Mouse (Mus musculus) lung, postnatal 4 days (tissue): ENCODE results near the gene Rgl2.
A peak's percentile ranks its signal among the peaks of the same experiment; 100 is the strongest.

Experiments
- DNase-seq, 2 experiments: peaks; one replicate each; pipeline ENCODE4 v3.0.0; 2021

Rgl2 gene

DNA sequence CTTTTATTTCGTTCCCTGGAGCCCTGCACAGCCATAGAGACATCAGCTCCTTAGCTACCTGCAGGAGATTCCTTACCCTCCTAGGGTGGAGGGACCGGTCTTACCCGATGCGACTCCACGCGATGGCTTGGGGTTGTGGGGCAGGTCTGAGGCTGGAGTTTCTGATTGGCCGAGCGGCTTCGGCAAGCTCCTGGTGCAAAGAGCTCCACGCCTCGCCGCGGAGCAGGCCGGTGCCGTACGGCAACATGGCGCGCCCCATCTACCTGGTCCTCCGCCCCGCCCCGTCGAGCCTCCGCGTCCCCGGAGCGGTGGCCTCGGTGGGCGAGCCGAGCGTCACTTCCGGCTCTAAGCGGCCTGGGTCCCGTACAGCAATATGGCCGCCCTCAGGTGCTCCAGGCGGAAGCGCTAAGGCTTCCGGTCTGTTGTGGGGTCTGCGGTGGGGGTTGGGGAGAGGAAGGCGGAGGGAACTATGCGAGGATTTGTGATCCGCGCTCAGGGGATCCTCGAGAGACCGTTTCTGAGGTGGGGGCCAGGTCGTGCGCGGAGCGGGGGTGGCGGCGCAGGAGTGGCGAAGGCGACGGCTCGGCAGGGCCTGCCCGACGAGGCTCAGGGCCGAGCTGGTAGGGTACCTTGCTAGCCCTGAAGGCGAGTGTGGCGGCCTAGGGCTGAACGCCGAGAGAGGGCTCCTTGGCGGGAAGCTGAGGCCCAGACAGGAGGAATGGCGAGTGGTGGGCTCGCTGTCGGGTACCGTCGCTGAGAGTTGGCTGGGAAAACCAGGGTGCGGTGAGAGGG, 20.1 kb upstream of the Rgl2 start, which contains the start of gene Daxx:
TSS of gene Daxx (plus strand) at position 338 of the 792 bp plus-strand sequence.
- DNase-seq, result peak; percentile 99

DNA sequence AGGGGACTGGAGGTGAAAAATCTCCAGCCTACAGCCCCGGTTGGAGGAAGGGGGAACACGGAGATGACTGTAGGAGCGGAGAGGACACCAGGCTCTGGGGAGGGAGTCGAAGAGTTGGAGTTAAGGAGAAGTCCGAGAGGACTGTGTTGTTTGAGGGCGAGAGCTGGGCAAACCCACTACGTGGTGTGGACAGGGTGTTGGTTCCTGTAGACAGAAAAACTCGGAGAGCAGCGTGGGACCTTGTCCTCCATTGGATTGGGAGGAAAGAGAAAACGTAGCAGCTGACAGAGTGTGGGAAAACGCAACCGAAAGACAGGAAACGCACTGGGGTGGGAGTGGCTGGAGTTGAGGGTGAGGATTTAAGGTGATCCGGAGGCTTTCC, 19.5 kb upstream of the Rgl2 start:
- DNase-seq, result peak; percentile 62 to 68

DNA sequence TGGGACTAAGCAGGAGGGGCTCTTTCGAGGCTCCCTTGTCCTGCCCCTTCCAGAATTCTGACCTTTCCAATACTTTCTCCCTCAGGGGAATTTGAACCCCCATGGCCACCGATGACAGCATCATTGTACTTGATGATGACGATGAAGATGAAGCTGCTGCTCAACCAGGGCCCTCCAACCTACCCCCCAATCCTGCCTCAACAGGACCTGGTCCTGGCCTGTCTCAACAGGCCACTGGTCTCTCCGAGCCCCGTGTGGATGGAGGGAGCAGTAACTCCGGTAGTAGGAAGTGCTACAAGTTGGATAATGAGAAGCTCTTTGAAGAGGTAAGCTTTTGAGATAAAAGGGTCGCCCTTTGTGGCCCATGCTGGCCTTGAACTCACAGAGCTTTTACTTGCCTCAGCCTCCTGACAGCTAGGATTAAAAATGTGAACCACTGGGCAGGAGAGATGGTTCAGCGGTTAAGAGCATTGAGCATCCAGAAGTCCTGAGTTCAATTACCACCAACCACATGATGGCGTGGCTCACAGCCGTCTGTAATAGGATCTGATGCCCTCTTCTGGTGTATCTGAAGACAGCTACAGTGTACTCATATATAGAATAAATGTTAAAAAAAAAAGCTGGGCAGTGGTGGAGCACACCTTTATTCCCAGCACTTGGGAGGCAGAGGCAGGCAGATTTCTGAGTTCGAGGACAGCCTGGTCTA, 18.8 kb upstream of the Rgl2 start:
- DNase-seq, result no peak

DNA sequence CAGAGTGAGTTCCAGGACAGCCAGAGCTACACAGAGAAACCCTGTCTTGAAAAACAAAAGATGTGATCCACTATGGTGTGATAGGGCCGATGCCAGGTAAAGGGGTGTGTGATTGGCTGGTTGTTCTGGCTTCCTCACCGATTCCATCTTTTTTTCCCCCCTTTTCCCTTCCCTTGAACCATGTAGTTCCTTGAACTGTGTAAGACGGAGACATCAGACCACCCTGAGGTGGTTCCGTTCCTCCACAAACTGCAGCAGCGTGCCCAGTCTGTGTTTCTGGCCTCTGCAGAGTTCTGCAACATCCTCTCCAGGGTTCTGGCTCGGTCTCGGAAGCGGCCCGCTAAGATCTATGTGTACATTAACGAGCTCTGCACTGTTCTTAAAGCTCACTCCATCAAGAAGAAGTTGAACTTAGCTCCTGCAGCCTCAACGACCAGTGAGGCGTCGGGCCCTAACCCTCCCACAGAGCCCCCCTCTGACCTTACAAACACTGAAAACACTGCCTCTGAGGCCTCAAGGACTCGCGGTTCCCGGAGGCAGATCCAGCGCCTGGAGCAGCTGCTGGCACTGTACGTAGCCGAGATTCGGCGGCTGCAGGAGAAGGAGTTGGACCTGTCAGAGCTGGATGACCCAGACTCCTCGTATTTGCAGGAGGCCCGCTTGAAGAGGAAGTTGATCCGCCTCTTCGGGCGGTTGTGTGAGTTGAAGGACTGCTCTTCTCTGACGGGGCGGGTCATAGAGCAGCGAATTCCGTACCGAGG, 18.1 kb upstream of the Rgl2 start:
- DNase-seq, result no peak

DNA sequence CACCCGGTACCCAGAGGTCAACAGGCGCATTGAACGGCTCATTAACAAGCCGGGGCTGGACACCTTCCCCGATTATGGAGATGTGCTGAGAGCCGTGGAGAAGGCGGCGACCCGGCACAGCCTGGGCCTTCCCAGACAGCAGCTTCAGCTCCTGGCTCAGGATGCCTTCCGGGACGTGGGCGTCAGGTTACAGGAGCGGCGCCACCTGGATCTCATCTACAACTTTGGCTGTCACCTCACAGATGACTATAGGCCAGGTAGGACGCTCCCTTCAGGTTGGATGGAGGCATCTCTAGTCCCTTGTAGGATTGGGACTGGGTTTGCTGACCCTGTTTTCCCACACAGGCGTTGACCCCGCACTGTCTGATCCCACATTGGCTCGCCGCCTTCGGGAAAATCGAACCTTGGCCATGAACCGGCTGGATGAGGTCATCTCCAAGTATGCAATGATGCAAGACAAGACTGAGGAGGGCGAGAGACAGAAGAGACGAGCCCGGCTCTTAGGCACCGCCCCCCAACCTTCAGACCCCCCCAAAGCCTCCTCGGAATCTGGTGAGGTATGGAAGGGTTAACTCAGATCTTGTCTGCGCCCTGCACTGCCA, 17.4 kb upstream of the Rgl2 start:
- no peak for DNase-seq

DNA sequence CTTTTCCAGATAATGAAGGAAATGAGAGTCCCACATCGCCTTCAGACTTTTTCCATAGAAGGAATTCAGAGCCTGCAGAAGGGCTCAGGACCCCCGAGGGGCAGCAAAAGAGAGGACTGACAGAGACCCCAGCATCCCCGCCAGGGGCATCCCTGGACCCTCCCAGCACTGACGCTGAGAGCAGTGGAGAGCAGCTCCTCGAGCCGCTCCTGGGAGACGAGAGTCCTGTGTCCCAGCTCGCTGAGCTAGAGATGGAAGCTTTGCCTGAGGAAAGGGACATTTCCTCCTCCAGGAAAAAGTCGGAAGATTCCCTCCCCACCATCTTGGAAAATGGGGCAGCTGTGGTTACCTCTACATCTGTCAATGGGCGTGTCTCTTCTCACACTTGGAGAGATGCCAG, 16.1 kb upstream of the Rgl2 start:
- DNase-seq, result no peak

DNA sequence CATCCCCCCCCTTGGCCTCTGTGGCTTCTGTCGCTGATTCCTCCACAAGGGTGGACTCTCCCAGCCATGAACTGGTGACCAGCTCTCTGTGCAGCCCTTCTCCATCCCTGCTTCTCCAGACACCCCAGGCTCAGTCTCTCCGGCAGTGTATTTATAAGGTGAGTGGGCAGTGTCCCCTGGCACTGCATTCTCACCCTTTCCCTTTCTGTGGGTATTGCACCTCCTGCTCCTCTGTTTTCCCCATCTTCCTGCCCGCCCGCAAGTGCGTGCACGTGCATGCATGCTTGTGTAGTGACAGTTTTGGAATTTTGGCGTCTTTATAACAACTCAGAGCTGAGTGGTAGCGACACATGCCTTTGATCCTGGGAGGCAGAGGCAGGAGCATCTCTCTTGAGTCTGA, 15.4 kb upstream of the Rgl2 start:
- DNase-seq, result no peak

DNA sequence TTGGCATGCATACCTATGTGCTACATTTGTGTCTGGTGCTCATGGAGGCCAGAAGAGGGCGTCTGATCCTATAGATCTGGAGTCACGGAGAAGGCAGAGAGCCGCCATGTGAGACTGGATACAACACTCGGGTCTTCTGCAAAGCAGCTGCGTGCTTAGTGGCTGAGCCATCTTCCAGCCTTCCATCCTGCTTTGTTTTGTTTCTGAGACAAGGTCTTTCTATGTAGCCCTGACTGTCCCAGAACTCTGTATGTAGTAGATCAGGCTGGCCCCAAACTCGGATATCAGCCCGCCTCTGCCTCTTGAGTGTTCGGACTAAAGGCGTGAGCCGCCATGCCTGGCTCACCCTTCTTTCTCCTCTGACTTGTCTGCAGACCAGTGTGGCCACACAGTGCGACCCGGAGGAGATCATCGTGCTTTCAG, 14.4 kb upstream of the Rgl2 start:
- DNase-seq, result no peak

DNA sequence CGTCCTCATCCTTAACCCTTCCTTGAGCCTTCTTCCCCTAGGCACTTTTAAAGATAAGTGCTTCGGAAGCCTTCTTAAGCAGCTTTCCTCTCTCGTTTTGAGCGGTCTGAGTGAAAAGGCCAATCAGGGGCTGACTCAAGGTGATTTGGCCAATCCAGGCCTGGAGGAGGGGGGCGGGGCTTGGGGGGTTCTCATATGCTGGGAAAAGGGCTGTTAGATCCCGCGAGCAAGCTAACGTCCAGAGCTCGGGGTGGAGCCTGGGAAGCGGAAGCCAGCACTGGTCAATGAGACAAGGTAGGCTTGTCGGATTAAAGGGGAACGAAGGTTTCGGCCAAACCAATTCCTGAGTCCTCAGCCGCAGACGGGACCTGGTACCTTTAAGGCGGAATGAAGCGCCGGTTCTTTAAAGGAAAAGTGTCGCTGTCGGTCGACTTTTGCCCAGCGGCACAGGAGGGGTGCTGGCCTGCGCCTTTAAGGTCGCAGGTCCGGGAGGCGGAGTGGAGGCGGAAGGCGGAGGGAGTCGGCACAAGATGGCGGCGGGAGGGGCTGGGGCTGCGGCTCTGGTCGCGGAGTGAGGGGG, 13.6 kb upstream of the Rgl2 start, which contains the start of the genes Tapbp and Zbtb22:
TSS of gene Tapbp (plus strand) at position 229 of the 580 bp plus-strand sequence.
TSS of gene Zbtb22 (plus strand) at position 234 of the 580 bp plus-strand sequence.
- peak; percentile 97 to 98 for DNase-seq

DNA sequence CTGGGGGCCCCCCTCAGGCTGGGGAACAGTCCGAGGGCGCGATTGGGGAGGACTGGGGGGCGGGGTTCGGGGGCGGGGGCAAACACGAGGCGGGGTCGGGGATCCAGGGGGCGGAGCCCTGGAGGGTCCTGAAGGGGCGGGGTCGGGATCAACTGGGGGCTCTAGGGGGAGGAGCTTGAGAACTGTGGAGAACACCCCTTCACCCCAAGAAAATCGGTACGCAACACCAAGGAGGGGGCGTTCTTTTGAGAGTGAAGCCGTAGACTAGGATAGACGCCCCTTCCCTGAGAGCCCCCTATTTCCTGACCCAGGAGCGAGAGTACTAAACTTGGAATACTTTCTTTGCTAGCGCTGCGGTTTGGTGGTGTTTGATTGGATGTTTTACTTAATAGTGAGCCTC, 13.0 kb upstream of the Rgl2 start:
- no peak for DNase-seq

DNA sequence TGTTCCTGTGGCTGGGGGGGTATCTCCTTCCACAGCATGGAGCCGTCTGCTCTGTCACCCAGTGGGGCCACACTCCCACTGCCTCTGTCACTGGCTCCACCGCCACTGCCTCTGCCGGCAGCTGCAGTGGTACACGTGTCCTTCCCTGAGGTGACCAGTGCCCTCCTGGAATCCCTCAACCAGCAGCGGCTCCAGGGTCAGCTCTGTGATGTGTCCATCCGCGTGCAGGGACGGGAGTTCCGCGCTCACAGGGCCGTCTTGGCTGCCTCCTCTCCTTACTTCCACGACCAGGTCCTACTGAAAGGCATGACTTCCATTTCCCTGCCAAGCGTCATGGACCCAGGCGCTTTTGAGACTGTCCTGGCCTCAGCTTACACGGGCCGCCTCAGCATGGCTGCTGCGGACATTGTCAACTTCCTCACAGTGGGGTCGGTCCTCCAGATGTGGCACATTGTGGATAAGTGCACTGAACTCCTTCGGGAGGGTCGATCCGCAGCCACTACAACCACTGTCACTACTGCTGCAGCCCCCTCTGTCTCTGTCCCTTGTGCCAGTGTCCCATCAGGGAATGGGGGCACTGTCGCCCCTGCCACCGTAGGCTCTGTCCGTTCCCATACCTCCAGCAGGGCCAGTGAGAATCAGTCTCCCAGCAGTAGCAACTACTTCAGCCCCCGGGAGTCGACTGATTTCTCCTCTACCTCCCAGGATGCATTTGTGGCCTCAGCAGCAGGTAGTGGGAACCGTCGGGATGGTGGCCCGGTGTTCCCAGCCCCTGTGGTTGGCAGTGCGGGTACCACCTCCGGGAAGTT, 12.3 kb upstream of the Rgl2 start:
- DNase-seq, result peak in 1 of 2 experiments; percentile 27

DNA sequence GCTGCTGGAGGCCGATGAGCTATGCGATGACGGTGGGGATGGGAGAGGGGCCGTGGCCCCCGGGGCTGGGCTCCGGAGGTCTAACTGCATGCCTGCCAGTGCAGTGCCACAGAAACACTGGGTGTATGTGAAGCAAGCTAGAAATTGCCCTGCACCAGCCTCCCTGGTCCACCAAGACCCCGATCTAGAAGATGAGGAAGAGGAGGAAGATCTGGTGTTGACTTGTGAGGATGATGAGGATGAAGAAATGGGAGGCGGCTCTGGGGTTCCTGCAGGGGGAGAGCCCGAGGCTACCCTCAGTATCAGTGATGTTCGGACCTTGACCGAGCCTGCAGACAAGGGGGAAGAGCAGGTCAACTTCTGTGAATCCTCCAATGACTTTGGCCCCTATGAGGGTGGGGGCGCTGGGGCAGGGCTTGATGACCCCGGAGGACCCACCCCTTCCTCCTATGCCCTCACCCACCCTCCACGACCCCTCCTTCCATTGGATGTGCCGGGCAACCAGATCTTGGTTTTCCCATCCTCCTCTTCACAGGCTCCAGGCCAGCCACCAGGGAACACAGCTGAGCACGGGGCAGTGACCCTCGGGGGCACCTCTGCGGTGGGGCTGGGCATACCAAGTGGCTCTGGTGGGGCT, 11.6 kb upstream of the Rgl2 start:
- no peak for DNase-seq

DNA sequence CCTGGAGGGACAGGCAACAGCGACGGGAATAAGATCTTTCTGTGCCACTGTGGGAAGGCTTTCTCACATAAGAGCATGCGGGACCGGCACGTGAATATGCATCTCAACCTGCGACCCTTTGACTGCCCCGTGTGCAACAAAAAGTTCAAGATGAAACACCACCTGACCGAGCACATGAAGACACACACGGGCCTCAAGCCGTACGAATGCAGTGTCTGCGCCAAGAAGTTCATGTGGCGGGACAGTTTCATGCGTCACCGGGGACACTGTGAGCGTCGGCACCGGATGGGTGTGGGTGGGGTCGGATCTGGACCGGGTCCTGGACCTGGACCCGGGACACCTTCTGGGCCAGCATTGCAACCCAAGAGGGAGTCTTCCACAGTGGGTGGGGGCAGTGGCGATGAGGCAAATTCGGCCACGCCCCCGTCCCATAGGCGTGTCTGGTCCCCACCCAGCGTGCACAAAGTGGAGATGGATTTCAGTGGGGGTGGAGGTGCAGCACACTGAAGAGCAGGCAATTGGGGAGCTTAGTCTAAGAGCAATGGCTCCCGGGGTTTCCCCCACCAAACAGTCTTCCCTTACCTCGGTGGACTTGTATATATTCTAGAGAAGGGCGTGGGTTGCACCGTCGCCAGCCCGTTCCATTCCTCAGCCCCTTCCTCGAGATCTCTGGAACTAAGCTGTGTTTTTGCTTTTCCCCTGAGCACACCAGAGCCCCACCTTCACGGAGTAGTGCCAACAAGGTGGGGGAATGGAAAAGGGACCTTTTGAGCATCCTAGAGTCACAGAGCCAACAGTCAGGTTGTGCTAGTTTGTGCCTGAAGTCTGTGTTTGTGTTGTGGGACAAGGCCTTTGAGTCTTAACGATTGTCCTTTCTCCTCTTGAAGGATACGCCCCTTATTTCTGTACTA, 10.8 kb upstream of the Rgl2 start:
- DNase-seq, result peak; percentile 43 to 52

DNA sequence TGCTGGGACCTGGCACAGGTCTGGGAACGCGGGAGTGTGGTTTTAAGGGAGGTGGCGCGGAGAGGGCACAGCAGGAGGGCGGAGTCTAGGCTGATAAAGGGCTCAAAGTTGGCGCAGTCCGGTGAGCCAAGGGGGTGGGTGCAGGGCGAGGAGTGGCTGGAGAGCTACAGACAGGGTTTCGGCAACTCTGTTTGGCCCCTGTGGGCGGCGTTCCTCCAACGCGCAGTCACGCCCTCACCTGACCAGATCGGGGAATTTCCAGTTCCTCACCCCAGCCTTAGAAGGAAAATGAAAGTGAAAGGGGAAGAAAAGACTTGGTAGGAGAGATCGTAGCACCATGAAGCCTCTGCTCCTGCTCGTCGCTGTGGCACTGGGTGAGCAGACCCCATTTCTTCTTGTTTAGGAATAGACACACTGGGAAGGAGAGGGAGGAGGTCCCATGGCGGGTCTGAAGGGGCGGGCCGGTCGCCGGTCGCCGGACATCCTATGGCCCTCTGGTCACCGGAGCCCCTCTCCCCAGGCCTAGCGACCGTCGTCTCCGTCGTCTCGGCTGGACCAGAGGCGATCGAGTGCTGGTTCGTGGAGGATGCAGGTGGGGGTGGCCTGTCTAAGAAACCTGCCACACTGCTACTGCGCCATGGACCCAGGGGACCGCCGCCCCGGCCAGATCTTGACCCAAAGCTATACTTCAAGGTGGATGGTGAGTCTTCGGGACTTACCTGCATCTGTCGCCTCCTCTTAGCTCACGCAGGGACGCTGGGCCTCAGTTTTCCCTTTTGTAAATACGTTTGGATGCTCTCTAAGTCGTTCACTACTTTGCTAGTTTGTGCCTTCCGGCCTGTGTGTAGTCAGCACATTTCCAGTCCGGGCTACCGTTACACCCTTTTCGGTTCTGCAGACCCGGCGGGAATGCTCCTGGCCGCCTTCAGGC, 9.7 kb upstream of the Rgl2 start:
- peak; percentile 91 to 94 for DNase-seq

DNA sequence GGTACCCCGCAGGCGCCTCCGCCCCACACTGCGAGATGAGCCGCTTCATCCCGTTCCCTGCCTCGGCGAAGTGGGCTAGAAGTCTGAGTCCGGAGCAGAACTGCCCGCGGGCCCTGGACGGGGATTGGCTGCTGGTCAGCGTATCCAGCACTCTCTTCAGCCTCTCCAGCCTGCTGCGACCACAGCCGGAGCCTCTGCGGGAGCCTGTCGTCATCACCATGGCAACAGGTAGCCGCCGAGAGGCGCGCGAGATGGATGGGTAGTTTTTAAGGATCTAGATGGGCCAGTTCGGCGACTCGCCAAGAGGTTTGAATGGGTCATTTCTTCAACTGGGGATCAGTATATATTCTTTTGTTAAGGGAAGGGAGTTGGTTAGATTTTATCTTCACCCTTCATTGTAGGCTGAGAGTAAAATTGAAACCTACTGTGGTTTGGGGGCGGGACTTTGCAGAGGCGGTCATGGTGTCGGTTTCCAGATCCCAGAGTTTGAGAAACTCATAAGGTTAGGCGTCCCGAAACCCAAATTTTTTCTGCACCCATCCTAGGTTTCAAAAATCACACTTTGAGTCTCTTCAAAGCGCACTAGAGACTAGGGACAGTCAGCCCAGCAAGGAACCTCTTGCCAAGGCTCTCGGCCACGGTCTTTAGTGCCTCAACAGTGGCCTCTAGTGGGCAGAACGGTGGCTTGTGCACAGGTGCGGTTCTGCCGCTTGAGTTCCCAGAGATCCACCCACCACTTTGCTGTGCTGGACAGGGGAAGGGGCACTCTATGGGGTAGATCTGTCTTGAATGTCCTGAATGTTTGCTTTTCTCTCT, 8.9 kb upstream of the Rgl2 start:
- peak; percentile 89 to 90 for DNase-seq

DNA sequence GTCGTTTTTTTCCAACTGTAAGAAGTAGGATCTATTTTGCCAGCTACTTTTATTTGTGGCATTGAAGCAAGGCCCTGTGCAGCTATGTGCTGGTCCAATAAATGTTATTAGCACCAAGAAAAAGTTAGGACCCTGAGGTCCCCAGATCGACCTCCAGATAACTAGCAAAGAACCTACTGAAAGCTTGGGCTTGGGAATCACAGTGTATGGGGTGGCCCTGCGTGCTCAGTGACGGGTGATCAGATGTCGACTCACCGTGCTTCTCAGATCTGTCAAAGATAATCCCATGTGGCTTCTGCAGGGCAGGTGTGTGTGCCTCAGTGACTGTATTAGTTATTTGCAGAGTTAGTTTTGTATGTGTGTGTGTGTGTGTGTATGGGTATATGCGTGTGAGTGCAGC, 8.0 kb upstream of the Rgl2 start:
- DNase-seq, result no peak

DNA sequence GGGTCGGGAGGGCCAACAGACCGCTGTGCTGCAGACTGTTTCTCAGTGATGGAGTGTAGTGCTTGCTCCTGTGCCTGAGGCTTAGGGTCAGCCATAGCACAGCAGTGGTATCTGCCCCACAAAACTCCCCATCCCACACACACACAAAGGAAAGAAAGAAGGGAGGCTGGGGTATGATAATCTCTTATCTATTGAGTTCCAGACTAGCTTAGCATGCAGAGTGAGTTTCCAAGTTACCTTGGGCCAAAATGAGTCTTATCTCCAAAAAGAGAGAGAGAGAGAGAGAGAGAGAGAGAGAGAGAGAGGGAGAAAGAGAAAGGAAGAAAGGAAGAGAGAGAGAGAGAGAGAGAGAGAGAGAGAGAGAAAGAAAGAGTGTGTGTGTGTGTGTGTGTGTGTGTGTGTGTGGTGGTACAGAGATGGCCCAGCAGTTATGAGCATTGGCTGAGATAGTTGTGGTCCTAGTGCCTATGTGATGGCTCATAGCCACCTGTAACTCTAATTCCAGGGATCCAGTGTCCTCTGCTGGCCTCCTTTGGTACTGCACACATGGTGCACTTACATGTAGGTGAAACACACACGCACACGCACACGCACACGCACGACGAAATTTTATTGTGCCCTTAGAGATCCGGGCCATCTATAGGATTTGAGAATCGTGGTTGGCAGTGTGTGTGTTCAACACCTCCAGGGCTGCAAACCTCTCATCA, 4.6 kb upstream of the Rgl2 start:
- DNase-seq, result peak in 1 of 2 experiments; percentile 68
